Mouse (Mus musculus) heart, postnatal 4 days (tissue): ENCODE data around the gene Ubr2. TPM values are rescaled to one million over a fixed set of nuclear protein-coding genes. Genes with fewer than 3 reads are reported as not detected.

Experiments used
- DNase-seq: peaks from one replicate; pipeline ENCODE4 v3.0.0; 2021
- total RNA-seq, 2 experiments: library from RNA; stranded (reverse); gene quantifications; 2 replicates each; pipeline ENCODE4 v1.2.3; 2021

Ubr2 gene
- total RNA-seq, 2 experiments from 2014 or later: 44.9 to 49.5 TPM

- peak; percentile 72 for DNase-seq
These were observed 130.5 kb downstream of the Ubr2 start for GRCm38 (mm10) chr17:46879841-46880311.

Other genes with a start within 250 kb of the Ubr2 start
- not detected for gene Ptcra, start 246.8 kb downstream of the Ubr2 start, total RNA-seq
- gene 2310039H08Rik, start 237.9 kb downstream of the Ubr2 start, total RNA-seq: 10 to 100 TPM; 28.6 to 29.9 TPM
- gene Rpl7l1, start 227.9 kb downstream of the Ubr2 start, total RNA-seq: 10 to 100 TPM; 69.6 to 71.9 TPM
- gene Bicral, start 152.1 kb downstream of the Ubr2 start, total RNA-seq: 10 to 100 TPM; 11.8 to 14.0 TPM
- 10 to 100 TPM; 23.5 to 26.2 TPM for gene Tbcc, start 119.9 kb downstream of the Ubr2 start, total RNA-seq
- not detected for gene Prph2, start 100.1 kb downstream of the Ubr2 start, total RNA-seq